Mouse (Mus musculus) liver, embryonic 14.5 days (tissue): ENCODE results near the gene Trank1.
A peak's percentile ranks its signal among the peaks of the same experiment; 100 is the strongest.

Experiments
- CTCF ChIP-seq: IDR thresholded peaks from 2 replicates; pipeline ENCODE4 v1.5.1; 2016; ENCODE audit warnings: antibody characterized with exemption, low read depth, control low read depth
- EP300 ChIP-seq: IDR thresholded peaks from 2 replicates; pipeline ENCODE4 v1.6.1; 2016; ENCODE audit warnings: antibody characterized with exemption, low read depth

- TF ChIP-seq CTCF (peak; percentile 100), EP300 (no peak)
These were observed 21.7 kb upstream of the Trank1 start for GRCm38 (mm10) chr9:111289832-111290339.
